Mouse (Mus musculus): Measurements from ENCODE around the gene 3110009E18Rik.

- TF ChIP-seq EP300 (IDR thresholded peaks at IDR 0.05) (no peak), CTCF (IDR thresholded peaks at IDR 0.05) (peak; percentile 63)
These were observed 26.0 kb downstream of the 3110009E18Rik start for GRCm38 (mm10) chr1:120146994-120147393.

All from lung, postnatal 0 days (tissue).